Mouse (Mus musculus): ENCODE data around the gene Fgf5. TPM values are rescaled to one million over a fixed set of nuclear protein-coding genes. Genes with fewer than 3 reads are reported as not detected.

Gene Fgf5
- 3.6 and 4.1 TPM in 2 replicates for polyA plus RNA-seq (2014; fragmentation: Nextera tagmentation; extraction: Ambion mirVana)

DNA sequence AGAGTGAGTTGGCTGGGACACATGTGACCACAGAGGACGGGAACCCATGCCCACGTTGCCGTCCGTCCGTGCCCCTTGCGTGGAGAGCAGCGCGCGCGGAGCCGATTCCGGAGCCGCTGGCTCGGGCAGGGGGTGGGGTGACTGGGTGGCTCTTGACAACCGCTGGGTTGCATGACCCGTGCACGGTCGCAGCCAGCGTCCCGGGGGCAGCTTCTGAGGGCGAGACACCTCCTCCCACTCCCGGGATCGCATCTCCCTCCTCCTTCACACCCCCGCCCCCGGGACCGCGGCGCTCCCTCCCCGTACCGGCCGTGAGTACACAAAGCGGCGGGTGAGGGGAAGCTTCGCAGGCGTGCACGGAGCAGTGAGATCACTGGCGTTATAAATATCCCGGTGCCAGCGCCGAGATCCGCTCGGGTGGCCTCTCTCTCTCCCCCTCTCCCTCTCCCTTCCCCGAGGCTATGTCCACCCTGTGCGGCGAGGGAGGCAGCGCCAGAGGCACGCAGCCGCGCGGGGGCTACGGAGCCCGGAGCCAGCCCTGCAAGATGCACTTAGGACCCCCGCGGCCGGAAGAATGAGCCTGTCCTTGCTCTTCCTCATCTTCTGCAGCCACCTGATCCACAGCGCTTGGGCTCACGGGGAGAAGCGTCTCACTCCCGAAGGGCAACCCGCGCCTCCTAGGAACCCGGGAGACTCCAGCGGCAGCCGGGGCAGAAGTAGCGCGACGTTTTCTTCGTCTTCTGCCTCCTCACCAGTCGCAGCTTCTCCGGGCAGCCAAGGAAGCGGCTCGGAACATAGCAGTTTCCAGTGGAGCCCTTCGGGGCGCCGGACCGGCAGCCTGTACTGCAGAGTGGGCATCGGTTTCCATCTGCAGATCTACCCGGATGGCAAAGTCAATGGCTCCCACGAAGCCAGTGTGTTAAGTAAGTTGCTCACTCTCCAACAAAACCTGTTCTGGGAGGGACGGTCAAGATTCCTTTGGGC is at the start of gene Fgf5:
Fgf5 (plus strand) TSS at position 347 of the 984 bp plus-strand sequence.
- peak; percentile 70 for ATAC-seq (ENCODE audit: insufficient number of reproducible peaks, insufficient read depth, low FRiP score, low read depth)
- Histone ChIP-seq H3K36me3 (ENCODE audit: control insufficient read depth, insufficient read depth, low read length) (no peaks in the 10 kb centered on the region), H3K4me1 (ENCODE audit: control insufficient read depth, insufficient read depth, low read length) (0 out of 2 replicates have a peak, but pooled peaks cover 5% of the 10 kb centered on the region), H3K9me3 (ENCODE audit: control insufficient read depth, low read depth, low read length) (no peaks in the 10 kb centered on the region), H3K27me3 (ENCODE audit: control insufficient read depth, insufficient read depth, low read length) (peaks cover 10% of the 10 kb centered on the region), H3K4me2 (replicated peaks; ENCODE audit: low read depth, low read length) (peak within 1 kb of the TSS; percentile 98), H3K27ac (ENCODE audit: low read length) (no peak within 1 kb of the TSS), H3K4me3 (ENCODE audit: low read depth, low read length) (peak within 1 kb of the TSS; percentile 50), H3K9ac (replicated peaks; ENCODE audit: low read depth, low read length) (no peak within 1 kb of the TSS; the same call in 1 of the 2 replicates)
- under 1% methylated on average over 80 of the region's 80 CpGs for WGBS

DNA sequence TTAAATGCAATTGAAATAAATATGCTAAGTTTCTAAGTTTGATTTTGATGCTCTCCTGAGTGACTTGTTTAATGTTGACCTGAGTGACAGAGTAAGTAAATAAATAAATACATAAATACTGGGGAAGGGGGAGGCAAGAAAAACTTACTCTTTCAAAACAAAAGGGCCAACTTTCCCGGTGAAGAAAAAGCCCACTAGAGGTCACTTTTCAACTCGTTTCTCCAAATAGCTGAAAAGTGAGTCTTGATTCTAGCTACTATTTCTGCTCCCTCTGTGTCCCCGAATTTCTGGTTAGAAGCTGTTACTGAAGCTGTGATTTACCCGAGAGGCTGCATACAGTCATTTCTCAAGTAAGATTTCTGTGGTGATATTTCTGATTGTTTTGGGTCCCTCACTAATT is 41.5 kb upstream of the Fgf5 start:
- WGBS, result 69% methylated on average over 4 of the region's 4 CpGs
- Histone ChIP-seq H3K9me3 (ENCODE audit: control insufficient read depth, low read depth, low read length) (no peaks in the 10 kb centered on the region), H3K27me3 (ENCODE audit: control insufficient read depth, insufficient read depth, low read length) (no peaks in the 10 kb centered on the region), H3K4me1 (ENCODE audit: control insufficient read depth, insufficient read depth, low read length) (no peaks in the 10 kb centered on the region), H3K4me3 (ENCODE audit: low read depth, low read length) (no peak overlapping the region), H3K27ac (ENCODE audit: low read length) (no peak overlapping the region), H3K9ac (replicated peaks; ENCODE audit: low read depth, low read length) (no peak overlapping the region), H3K4me2 (replicated peaks; ENCODE audit: low read depth, low read length) (no peak overlapping the region), H3K36me3 (ENCODE audit: control insufficient read depth, insufficient read depth, low read length) (no peaks in the 10 kb centered on the region)
- ATAC-seq (ENCODE audit: insufficient number of reproducible peaks, insufficient read depth, low FRiP score, low read depth), result no peak

- WGBS, result 52% methylated on average over 4 of the region's 4 CpGs
- Histone ChIP-seq H3K4me3 (ENCODE audit: low read depth, low read length) (no peak overlapping the region), H3K27ac (ENCODE audit: low read length) (no peak overlapping the region), H3K9me3 (ENCODE audit: control insufficient read depth, low read depth, low read length) (no peaks in the 10 kb centered on the region), H3K27me3 (ENCODE audit: control insufficient read depth, insufficient read depth, low read length) (no peaks in the 10 kb centered on the region), H3K4me2 (replicated peaks; ENCODE audit: low read depth, low read length) (no peak overlapping the region), H3K36me3 (ENCODE audit: control insufficient read depth, insufficient read depth, low read length) (no peaks in the 10 kb centered on the region), H3K9ac (replicated peaks; ENCODE audit: low read depth, low read length) (no peak overlapping the region), H3K4me1 (ENCODE audit: control insufficient read depth, insufficient read depth, low read length) (no peaks in the 10 kb centered on the region)
- ATAC-seq (ENCODE audit: insufficient number of reproducible peaks, insufficient read depth, low FRiP score, low read depth), result no peak
These were observed 32.0 kb upstream of the Fgf5 start for GRCm38 (mm10) chr5:98221956-98222355.

- Histone ChIP-seq H3K4me3 (ENCODE audit: low read depth, low read length) (no peak overlapping the region), H3K27ac (ENCODE audit: low read length) (no peak overlapping the region), H3K27me3 (ENCODE audit: control insufficient read depth, insufficient read depth, low read length) (no peaks in the 10 kb centered on the region), H3K9me3 (ENCODE audit: control insufficient read depth, low read depth, low read length) (no peaks in the 10 kb centered on the region), H3K4me1 (ENCODE audit: control insufficient read depth, insufficient read depth, low read length) (no peaks in the 10 kb centered on the region), H3K9ac (replicated peaks; ENCODE audit: low read depth, low read length) (no peak overlapping the region), H3K36me3 (ENCODE audit: control insufficient read depth, insufficient read depth, low read length) (no peaks in the 10 kb centered on the region), H3K4me2 (replicated peaks; ENCODE audit: low read depth, low read length) (no peak overlapping the region)
- ATAC-seq (ENCODE audit: insufficient number of reproducible peaks, insufficient read depth, low FRiP score, low read depth), result no peak
- 84% methylated on average over 2 of the region's 2 CpGs for WGBS
These were observed 27.3 kb upstream of the Fgf5 start for GRCm38 (mm10) chr5:98226710-98227109.

GRCm38 (mm10) chr5:98229456-98229855 is 24.5 kb upstream of the Fgf5 start:
- H3K4me3 ChIP-seq (ENCODE audit: low read depth, low read length), result no peak overlapping the region
- no peak overlapping the region for H3K9ac ChIP-seq (replicated peaks; ENCODE audit: low read depth, low read length)
- no peaks in the 10 kb centered on the region for H3K4me1 ChIP-seq (ENCODE audit: control insufficient read depth, insufficient read depth, low read length)
- no peak overlapping the region for H3K4me2 ChIP-seq (replicated peaks; ENCODE audit: low read depth, low read length)
- H3K36me3 ChIP-seq (ENCODE audit: control insufficient read depth, insufficient read depth, low read length), result no peaks in the 10 kb centered on the region
- no peak for ATAC-seq (ENCODE audit: insufficient number of reproducible peaks, insufficient read depth, low FRiP score, low read depth)
- no peak overlapping the region for H3K27ac ChIP-seq (ENCODE audit: low read length)
- no peaks in the 10 kb centered on the region for H3K9me3 ChIP-seq (ENCODE audit: control insufficient read depth, low read depth, low read length)
- H3K27me3 ChIP-seq (ENCODE audit: control insufficient read depth, insufficient read depth, low read length), result no peaks in the 10 kb centered on the region
- whole genome bisulfite sequencing, result 77% methylated on average over 6 of the region's 6 CpGs

- Histone ChIP-seq H3K4me2 (replicated peaks; ENCODE audit: low read depth, low read length) (no peak overlapping the region), H3K27me3 (ENCODE audit: control insufficient read depth, insufficient read depth, low read length) (no peaks in the 10 kb centered on the region), H3K4me1 (ENCODE audit: control insufficient read depth, insufficient read depth, low read length) (no peaks in the 10 kb centered on the region), H3K27ac (ENCODE audit: low read length) (no peak overlapping the region), H3K9me3 (ENCODE audit: control insufficient read depth, low read depth, low read length) (no peaks in the 10 kb centered on the region), H3K9ac (replicated peaks; ENCODE audit: low read depth, low read length) (no peak overlapping the region), H3K36me3 (ENCODE audit: control insufficient read depth, insufficient read depth, low read length) (no peaks in the 10 kb centered on the region), H3K4me3 (ENCODE audit: low read depth, low read length) (no peak overlapping the region)
- no peak for ATAC-seq (ENCODE audit: insufficient number of reproducible peaks, insufficient read depth, low FRiP score, low read depth)
- 72% methylated on average over 6 of the region's 6 CpGs for WGBS
These were observed 15.5 kb upstream of the Fgf5 start for GRCm38 (mm10) chr5:98238466-98238865.

DNA sequence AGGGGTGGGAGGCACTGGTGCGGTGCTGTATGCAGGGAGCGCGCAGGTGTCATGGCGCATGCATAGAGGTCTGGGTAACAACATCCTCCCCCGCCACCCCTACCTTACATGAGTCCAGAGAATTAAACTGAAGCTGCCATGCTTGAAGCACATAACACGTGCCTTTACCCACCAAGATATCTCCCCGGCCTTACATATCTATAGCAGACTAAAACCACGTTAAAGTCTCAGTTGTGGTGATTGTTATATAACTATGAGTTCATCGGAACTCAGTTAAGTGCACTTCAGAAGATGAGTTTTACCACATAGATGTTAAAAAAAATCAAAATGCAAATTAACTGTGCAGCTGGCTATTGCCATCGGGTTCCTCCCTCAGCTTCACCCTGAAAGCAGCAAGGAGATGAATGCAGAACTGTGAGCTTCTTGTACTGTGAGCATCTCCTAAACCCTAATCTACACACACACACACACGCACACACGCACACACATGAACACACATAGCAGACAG is 12.6 kb upstream of the Fgf5 start:
- H3K27me3 ChIP-seq (ENCODE audit: control insufficient read depth, insufficient read depth, low read length), result no peaks in the 10 kb centered on the region
- no peak for ATAC-seq (ENCODE audit: insufficient number of reproducible peaks, insufficient read depth, low FRiP score, low read depth)
- 95% methylated on average over 12 of the region's 12 CpGs for WGBS

DNA sequence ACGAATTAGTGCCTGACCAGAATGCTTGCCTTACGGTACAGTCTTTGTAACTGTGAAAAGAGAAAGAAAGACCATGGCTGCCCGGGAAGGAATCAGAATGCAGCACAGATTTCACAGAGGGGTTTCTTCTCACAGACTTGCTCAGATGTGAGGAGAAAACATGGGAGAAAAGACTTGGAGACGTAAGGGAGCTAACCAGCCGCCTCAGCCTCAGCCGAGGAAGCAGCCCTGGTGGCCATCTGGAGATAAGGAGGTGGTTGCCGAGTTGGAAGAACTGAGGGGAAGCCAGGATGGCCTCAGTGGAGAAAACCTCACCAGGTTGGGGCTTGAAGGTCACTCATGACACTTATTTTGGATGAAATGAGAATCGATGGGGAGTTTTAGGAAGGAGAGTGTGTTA is 8.7 kb upstream of the Fgf5 start:
- ATAC-seq (ENCODE audit: insufficient number of reproducible peaks, insufficient read depth, low FRiP score, low read depth), result no peak
- H3K9ac ChIP-seq (replicated peaks; ENCODE audit: low read depth, low read length), result no peak overlapping the region
- no peak overlapping the region for H3K4me2 ChIP-seq (replicated peaks; ENCODE audit: low read depth, low read length)
- no peak overlapping the region for H3K27ac ChIP-seq (ENCODE audit: low read length)
- no peaks in the 10 kb centered on the region for H3K36me3 ChIP-seq (ENCODE audit: control insufficient read depth, insufficient read depth, low read length)
- 58% methylated on average over 8 of the region's 8 CpGs for WGBS
- H3K9me3 ChIP-seq (ENCODE audit: control insufficient read depth, low read depth, low read length), result no peaks in the 10 kb centered on the region
- H3K4me3 ChIP-seq (ENCODE audit: low read depth, low read length), result no peak overlapping the region
- H3K27me3 ChIP-seq (ENCODE audit: control insufficient read depth, insufficient read depth, low read length), result no peaks in the 10 kb centered on the region
- no peaks in the 10 kb centered on the region for H3K4me1 ChIP-seq (ENCODE audit: control insufficient read depth, insufficient read depth, low read length)

More for the DNA sequence above, 12.6 kb upstream of the Fgf5 start:
- Histone ChIP-seq H3K27ac (ENCODE audit: low read length) (no peak overlapping the region), H3K9me3 (ENCODE audit: control insufficient read depth, low read depth, low read length) (no peaks in the 10 kb centered on the region), H3K36me3 (ENCODE audit: control insufficient read depth, insufficient read depth, low read length) (no peaks in the 10 kb centered on the region), H3K4me3 (ENCODE audit: low read depth, low read length) (no peak overlapping the region), H3K4me1 (ENCODE audit: control insufficient read depth, insufficient read depth, low read length) (no peaks in the 10 kb centered on the region), H3K9ac (replicated peaks; ENCODE audit: low read depth, low read length) (no peak overlapping the region), H3K4me2 (replicated peaks; ENCODE audit: low read depth, low read length) (no peak overlapping the region)

Data from stomach, embryonic 14.5 days (tissue).